Mouse (Mus musculus) left cerebral cortex, postnatal 25 days (tissue): Measurements from ENCODE around the gene Tnfrsf9. TPM values are rescaled to one million over a fixed set of nuclear protein-coding genes. Genes with fewer than 3 reads are reported as not detected.
"Not testable (repeated sequence)": the region's sequence is repeated elsewhere in the genome, so short reads cannot be mapped to it uniquely, and the experiment has no call there.

Experiments
- DNase-seq, 2 experiments: peaks; one replicate each; pipeline ENCODE4 v3.0.0; 2022; ENCODE audit warnings: low spot score in 2 of 2, mixed read lengths in 1 of 2
- intact Hi-C: fragments of 180-260 bp; cut with DNase I; formaldehyde crosslinking; loops from one replicate; pipeline ENCODE4 v1.15.1; 2025
- total RNA-seq, 2 experiments: library from RNA; stranded (reverse); gene quantifications; 2 replicates each; pipeline ENCODE4 v1.2.3; 2021

Gene Tnfrsf9
- under 1 TPM; 0.76 TPM for total RNA-seq

DNA sequence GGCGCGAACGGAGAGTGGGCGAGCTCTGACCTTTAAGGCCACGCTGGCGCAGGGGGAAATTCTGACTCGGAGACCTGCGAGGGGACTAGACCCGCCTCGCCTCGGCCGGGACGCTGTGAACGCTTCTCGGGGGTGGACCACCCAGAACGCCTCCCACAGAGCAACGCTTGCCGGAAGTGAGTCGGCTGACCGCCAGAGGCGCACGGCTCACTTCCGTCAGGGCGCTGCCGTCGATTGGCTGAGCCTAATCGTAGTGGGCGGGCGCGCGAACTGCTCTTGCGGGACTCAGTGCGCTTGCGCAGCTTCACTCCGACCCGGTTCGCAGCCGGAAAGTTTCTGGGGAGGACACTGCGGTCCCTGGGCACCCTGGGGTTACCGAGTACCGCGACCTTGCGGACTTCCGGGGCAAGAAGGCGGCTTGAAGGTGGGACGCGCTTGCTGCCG, at the start of gene Tnfrsf9, which contains the start of gene Park7:
Gene Tnfrsf9 (plus strand): TSS at position 273 of the 444 bp plus-strand sequence.
Gene Park7 (minus strand): TSS at position 148 of the 444 bp plus-strand sequence.
- intact Hi-C loops: no loop called here
- DNase-seq: peak; percentile 97 to 98

DNA sequence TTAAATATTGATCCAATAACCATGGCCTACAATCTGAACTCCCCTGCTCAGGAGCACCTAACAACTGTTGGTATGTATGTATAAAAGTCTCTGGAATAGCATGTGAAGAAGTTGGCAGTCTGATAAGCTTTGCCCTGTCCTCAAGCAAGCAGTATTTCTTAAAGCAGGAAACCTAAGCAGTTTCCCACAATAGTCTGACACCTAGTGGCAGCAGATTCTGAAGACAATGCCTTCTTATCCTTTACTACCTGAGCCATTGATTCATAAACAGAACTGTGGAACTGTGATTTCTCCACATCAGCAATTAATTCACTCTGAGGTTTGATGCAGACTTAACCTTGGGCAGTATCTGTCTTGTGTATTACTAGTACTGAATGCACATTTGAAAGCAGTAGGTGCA, 49.0 kb upstream of the Tnfrsf9 start:
- no peak for DNase-seq
- intact Hi-C loops: no loop called here

DNA sequence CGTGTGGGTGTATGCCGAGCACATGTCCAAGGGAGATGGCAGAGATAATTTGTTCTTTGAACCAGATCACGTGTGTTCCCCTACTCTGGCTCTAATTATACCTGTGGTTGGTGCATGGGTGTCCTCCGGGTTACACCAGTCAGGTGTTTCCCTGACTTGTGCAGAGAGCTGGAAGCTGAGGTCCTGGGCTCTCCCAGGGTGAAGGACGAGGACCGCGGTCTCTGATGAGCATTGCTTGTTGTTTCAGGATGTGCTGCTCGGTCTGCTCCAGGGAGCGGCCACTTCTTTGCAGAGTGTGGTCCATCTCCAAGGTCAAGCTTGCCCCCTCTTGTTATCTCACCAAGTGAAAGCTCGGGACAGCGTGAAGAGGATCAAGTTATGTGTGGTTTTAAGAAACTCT, 48.3 kb upstream of the Tnfrsf9 start:
- no peak for DNase-seq
- intact Hi-C loops: no loop called here

DNA sequence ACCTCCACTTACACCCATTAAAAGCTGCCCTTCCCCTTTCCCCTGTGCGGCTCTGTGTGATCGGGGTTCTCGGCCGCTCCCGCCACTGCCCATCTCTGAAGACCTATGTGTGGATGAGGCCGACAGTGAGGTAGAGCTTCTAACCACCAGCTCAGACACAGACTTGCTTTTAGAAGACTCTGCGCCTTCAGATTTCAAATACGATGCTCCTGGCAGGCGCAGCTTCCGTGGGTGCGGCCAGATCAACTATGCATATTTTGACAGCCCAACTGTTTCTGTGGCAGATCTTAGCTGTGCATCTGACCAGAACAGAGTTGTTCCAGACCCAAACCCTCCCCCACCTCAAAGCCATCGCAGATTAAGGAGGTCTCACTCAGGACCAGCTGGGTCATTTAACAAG, 47.9 kb upstream of the Tnfrsf9 start:
- peak in 1 of 2 experiments; percentile 56 for DNase-seq
- intact Hi-C loops: no loop called here

DNA sequence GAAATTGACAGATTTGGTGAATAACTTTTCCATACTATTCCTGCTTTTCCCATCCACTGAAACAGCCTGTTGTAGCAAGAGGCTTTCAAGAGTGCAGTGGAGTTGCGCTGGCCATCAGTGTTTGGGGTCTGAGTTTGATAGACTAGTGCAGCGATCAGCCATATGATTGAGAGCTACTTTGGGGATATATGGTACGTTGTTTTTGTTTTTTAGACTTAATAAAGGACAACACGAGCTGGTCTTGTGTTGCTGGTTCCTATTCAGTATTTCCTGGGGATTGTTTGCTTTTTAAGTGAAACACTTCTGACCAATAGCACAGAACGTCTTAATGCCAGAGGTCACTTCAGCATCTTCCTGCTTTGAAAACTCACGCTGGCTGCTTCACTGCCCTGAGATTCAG, 46.2 kb upstream of the Tnfrsf9 start:
- intact Hi-C loops: no loop called here
- DNase-seq: no peak

DNA sequence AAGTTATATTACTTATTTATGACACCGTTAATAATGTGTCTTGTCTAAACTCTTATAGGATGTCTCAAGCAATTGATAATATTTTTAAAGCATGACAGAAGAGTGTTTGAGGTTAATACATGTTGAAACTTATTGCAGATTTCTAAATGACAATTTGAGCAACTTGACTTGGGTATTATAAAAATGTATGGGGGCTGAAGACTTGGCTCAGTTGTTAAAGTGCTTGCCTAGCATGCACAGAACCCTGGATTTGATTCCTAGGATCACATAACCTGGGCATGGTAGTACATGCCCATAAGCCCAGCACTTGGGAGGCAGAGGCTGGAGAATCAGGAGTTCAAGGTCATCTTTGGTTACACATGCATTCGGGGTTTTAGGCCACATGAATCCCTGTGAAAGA, 45.5 kb upstream of the Tnfrsf9 start:
- intact Hi-C loops: no loop called here
- no peak for DNase-seq

DNA sequence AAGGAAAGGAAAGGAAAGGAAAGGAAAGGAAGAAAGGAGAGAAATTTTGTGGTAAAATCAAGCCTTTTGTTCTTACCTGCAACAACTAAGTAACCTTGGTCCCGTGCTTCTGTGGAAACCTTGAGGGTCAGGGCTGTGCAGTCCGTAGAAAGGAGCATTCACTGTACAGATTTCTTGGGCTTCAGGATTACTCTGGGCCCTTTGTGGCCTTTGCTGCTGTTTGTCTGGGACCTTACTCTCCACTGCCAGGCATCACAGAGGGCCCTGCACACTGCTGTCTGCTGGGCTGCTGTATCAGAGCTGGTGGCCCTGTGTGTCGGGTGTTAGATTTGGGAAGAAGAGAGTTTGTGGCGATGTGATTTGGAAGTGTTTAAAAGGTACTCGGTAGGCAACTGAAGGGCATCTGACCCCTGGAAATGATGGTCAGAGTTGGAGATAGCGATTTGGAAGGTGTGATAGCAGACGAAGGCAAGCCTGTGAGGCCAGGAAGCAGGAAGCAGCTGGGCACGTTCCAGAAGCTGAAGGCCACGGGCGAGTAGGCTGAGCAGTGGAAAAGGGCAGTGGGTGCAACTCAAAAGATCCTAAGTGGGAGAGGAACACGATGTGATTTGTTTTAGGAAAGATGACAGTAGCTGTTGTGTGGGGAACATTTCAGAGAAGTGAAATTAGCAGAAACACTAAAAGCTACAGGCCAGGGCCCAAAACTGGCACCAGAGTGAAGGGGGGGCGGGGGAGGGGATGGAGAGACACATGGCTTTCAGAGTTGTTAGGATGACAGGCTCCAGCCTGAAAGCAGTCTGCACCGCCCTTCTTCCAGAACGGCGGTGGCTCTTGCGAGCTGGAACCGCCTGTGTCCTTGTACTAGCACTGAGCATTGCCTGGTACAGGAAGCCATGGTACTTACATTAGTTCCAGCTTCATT, 44.8 kb upstream of the Tnfrsf9 start:
- intact Hi-C loops: no loop called here
- DNase-seq: no peak

DNA sequence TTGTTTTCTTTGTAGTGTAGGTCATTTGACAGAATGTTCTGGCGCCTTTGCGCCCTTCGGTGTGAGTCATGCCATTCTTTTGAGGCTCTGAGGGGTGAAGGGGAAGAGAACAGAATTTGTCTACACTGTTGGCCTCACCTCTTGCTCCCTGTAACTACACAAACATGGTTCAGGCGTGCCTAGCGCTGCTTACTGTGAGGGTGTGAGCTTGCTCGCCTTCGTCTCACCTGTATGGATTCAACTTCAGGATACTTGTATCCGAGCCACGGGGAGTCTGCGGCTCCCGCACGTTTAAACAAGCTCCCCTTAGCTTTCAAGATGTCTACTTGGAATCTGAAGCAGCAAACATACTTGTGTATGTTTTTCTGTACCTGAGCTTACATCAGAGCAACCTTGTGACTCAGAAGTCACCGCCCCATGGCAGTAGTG, 43.4 kb upstream of the Tnfrsf9 start:
- DNase-seq: no peak
- intact Hi-C loops: no loop called here

DNA sequence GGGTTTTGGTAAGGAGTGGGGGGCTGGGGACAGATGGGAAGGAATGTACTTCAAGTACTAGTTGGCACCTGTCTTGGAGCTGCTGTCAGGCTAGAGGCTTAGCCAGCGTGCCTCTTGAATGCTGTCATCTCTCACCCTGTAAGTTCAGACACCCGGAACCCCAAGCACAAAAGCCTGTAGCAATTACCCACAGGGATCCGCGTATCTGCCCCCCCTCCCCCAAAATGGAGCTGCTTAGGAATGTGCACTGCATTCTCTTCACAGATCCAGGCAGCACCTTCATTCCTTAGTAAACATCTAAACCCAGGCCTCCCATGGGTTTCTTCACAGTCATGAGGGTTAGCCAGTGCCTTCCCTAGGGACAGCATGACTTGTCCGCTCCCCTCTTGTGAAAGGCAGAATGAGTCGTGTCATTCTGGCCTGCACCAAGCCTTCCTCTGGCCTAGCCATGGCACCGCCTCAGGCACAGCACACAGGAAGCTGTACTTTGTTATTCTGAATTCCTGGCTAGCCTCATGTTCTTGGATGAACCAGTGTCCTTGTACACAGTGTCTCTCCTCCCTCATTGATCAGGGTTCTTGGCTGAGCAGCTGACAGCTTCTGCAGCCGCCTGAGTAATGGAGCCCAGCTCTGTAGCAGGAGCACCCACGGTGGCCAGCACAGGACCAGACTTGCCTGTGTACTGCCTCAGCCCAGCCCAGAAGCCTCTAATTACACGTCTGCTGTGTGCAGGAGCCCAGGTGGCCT, 42.8 kb upstream of the Tnfrsf9 start:
- intact Hi-C loops: no loop called here
- DNase-seq: peak; percentile 16 to 21

DNA sequence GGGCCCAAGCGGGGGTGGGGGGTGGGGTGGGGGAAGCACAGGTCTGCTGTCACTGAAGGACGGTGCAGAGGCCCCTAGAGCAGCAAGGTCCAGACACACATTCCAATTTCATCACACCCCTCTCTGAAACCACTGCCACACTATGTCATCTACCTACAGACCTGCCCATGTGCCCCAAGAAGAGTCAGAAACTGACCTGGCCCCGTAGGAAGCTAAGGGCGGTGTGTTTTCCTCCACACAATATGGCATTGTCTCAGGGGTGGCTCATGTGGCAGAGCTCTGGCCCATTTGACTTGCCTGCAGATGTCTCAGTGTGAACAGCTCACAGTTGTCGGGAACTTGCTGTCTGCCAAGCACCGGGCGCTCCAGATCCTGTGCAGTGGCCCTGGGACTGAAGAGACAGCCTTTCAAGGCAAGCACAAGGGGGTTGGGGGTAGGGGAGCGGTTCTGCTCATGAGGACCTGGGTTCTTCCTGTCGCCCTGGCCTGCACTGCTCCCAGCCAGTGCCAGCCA, 42.2 kb upstream of the Tnfrsf9 start:
- peak; percentile 47 to 50 for DNase-seq
- intact Hi-C loops: no loop called here

DNA sequence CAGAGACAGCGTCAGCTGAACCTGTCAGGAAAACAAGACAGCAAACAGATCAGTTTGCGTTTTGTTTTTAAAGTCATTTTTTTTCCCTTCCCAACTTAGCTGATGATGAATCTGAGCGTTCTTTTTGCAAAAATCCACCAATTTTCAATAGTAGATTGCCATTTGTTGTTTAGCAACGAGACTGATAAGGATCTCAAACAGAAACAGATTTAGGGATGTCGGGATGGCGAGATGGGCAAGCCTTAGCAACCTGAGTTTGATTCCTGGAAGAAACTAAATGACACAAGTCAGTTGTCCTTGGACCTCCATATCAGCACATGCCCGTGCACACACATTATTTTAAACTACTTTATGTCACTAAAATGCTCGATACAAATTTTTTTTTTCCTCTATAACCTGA, 41.7 kb upstream of the Tnfrsf9 start:
- intact Hi-C loops: no loop called here

DNA sequence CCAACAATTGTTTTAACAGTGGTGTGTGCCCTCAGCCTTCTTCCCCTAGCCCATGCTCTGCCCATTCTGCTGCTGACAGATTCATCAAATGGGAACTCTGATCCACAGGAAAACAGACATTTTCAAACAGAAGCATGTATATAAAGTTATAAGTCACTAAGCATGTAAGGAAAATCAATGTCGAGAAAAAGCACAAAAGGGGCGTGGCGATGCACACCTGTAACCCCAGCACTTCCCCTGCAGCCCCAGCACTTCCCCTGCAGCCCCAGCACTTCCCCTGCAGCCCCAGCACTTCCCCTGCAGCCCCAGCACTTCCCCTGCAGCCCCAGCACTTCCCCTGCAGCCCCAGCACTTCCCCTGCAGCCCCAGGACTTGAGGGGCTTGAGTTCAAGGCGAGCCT, 39.9 kb upstream of the Tnfrsf9 start:
- DNase-seq, intact Hi-C loops: not testable (repeated sequence)

More for the DNA sequence above, 41.7 kb upstream of the Tnfrsf9 start:
- no peak for DNase-seq

DNA sequence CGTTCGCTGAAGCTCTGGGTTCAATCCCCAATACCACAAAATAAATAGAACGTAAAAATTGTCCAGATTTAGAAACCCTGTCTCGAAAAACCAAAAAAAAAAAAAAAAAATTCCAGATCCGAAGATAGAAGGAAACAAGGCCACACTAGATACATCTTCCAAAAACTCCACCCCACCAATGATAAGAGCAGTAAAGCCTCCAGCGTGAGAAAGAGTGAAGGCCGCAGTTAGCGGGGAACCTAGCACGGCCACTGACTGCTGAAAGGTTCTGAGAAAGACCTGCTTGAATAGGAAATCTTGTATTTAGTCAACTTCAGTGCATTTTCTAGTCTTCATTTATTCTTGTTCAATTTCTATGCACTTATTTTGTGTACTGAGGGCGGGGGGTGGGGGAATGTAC, 39.0 kb upstream of the Tnfrsf9 start:
- intact Hi-C loops: no loop called here
- no peak for DNase-seq

DNA sequence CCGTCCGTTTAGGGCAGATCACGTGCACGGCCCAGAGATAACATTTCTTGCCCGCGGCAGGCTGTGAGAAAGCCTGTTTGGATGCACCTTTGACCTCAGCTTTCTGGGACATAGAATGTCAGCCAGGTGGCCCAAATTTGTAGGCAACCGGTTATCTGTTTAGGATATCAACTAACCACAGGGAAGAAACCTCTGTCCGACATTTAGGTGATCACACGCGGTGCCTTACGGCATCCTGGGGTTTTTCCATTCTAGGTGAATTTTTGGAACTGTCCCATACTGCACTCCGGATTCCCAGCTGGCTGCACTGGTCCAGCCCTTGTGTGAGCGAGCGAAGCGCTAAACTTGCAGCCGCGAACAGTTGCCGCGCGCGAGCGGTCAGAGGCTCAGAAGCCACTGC, 34.7 kb upstream of the Tnfrsf9 start:
- intact Hi-C loops: no loop called here

DNA sequence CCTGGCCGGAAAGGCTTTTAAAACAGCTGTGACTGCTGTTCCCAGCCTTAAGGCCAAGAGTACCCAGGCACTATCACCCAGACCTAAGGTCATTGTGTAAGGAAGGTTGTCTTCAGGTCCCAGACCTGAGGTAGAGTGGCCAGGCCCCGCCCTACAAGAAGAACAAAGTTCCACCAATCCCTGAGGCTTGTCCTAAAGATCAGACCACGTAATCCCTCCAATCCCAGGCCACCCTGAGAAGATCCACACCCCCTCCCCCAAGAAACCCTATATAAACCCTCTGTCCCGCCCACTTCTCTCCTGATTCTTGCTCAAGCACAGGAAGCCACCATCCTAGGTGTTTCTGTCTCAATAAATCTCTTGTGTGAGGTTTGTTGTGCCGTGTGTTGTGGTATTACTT, 34.0 kb upstream of the Tnfrsf9 start:
- intact Hi-C loops: no loop called here

More for the DNA sequence above, 34.7 kb upstream of the Tnfrsf9 start:
- DNase-seq: no peak

DNA sequence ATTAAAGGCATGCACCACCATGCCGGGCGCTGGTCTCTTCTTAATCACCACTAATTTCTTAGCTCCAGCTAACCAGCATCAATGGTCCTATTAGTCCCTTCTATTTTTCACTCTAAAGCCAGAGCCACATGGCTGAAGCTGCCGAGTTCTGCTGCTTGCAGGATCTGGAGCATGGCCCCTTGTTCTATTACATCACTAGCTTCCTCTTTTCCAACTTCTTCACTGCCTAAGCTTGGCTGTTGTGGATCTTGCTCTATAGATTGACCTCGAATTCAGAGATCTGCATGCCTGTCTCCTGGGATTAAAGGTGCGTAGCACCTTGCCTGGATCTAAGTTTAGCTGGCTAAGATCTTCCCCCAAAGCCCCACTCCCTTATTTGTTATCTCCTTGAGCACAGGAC, 31.7 kb upstream of the Tnfrsf9 start:
- DNase-seq: no peak
- intact Hi-C loops: no loop called here

More for the DNA sequence above, 34.0 kb upstream of the Tnfrsf9 start:
- no peak for DNase-seq

DNA sequence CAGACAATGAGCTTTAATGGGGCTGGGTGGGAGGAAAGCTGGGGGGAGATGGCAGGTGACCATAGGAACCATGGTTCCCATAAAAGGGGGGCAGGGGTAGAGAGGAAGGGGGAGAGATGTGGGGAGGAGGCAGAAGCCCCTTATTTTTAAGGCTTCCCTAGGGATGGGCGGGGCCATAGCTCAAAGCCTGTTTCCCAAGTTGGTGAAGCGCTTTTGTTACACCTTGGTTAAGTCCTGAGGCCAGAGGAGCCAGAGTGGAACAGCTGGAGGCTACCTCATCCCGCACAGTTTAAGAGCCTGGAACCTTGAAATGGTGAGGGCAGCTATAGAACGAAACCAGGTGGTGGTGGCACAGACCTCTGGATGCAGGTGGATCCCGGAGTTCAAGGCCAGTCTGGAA, 26.5 kb upstream of the Tnfrsf9 start:
- intact Hi-C loops: no loop called here
- no peak for DNase-seq

DNA sequence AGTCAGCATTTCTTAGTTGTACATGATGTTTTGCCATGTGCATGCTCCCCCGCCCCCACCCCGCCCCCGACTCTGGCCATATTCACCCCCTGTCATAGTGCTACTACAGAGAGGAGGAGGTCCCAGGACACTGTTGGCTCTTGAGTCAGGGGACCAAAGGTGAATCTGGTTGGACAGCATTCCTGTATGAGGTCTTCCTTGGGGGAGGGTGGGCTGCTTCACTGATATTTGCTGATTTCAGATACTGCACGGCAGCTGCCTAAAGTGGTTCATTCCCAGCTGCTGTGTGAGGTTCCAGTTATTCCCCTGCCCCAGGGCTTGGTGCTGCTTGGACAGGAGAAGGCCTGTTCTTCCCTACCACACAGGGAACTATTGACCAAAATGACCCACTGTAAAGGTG, 25.9 kb upstream of the Tnfrsf9 start:
- intact Hi-C loops: no loop called here
- DNase-seq: no peak

DNA sequence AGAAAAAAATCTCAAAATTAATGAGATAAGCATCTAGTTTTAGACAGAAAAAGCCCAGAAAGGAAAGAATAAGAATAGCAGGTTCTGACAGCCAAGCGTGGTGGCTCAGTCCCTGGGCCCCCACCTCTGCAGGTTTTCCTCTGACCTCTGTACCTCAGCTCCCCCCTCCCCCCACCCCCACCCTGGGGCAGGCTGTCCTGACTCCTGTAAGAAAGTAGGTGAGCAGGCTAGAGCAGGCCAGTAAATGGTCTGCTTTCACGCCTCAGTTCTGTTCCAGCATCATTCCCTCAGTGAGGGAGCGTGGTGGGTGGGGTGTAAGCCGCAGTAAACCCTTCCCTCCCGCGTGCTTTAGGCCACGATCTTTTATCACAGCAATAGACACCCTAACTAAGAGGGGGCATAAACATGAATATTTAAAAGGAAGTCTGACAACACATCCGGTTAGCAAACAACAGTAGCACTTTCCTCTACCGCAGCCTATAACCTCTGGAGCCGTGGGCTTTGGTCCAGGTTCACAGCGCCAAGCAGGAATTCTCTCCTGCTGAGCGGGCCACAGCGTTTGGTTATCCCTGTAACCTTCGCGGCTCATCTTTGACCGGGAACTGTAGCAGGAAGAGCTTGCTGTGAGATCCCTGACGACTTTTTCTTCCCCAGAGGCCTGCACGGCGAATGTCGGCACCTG, 24.9 kb upstream of the Tnfrsf9 start:
- no peak for DNase-seq
- intact Hi-C loops: no loop called here

DNA sequence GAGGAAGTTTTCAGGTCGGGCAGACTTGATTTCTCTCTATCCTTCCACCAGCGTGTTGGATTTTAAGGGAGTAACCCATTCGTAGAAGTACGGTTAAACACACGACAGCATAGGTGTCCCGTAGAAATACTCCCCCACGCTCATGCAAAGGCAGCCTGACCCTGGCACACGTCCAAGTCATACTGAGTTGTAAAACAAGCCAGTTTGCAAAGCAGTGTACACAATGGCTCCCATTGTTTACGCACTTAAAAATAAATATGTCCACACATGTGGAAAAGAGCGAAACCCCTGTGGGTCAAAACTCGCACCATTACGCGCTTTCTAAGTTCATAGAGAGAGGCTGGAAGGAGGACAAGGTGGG, 24.4 kb upstream of the Tnfrsf9 start:
- DNase-seq: no peak
- intact Hi-C loops: no loop called here
